Mouse (Mus musculus) monocyte, adult 59 days (primary cell): ENCODE measurements around the gene Sidt1. TPM values are rescaled to one million over a fixed set of nuclear protein-coding genes. Genes with fewer than 3 reads are reported as not detected.

Experiments
- total RNA-seq, 2 experiments: library from RNA; stranded (reverse); gene quantifications; one replicate each; pipeline ENCODE4 v1.2.4; 2023

Sidt1 gene
- 1 to 10 TPM in 1 of 2 experiments, under 1 TPM in 1; 0.37 to 1.5 TPM for total RNA-seq

DNA sequence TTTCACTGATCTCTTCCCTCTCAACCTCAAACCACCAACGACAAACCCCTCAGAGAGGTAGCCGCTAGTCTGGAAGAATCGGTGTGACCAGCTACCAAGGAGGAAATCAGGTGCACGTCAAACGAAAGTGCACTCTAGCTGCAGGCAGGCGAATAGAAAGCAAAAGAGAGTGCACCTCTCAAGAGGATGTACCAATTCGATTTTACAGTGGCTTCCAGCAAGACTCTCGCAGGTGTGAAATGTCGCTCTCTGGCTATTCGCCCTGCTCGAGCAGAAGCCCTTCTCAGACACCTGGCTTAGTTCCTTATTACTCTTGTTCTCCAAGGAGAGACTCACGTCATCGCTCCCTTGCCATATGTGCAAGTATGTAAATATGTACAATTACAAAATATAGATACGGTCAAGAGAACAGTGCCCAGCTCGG, at the start of gene Sidt1:
Sidt1 (minus strand) TSS at position 336 of the 424 bp plus-strand sequence.

DNA sequence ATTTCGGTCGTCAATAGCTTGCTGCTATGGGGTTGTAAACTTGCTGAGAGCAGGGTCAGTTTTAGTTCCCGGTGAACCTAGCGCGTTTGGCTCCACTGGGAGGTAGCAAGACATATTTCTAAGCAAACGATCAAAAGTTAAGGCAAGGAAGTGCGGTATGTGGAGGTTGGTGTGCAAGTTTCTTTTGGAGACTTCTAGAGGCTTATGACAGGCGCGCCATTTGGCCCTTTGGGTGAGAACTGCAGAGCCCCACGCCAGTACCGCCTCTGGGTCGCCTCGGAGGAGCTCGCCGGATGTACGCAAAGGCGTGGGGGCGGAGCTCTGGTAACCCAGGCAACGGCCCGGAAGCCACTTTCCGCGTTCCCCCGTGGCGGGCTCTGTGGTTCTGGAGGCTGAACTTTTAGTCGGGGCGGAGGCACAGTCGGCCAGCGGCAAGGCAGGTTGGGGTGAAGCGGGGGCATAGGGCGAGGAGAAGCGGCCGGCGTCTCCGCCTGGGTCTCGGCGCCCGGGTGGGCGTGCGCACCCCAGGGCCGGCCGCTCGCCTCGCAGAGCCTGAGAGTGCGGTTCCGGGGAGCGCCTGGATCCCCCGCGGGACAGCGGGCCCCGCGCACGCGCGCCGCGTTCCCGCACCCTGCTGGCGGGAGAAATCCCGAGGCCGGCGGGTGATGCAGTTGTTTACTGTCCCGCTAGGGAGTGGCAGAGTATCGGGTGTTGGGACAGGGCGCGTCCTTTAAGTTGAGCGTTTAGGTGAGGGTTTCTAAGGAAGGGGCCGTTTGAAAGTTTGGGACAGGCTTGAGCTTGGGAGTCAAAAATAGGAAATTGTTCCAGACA, 14.3 kb upstream of the Sidt1 start, which contains the start of gene Spice1:
Spice1 (plus strand) TSS at position 51 of the 831 bp plus-strand sequence.

Other genes starting within 250 kb of the Sidt1 start
- 10 to 100 TPM; 86.5 to 87.7 TPM for gene Atp6v1a, start 193.5 kb downstream of the Sidt1 start, total RNA-seq
- gene Naa50, start 193.4 kb downstream of the Sidt1 start, total RNA-seq: 10 to 100 TPM; 44.2 to 45.3 TPM
- 10 to 100 TPM; 34.6 to 35.1 TPM for gene Usf3, start 159.9 kb downstream of the Sidt1 start, total RNA-seq
- gene Spice1, start 13.9 kb upstream of the Sidt1 start, total RNA-seq: 10 to 100 TPM; 26.8 to 30.0 TPM
- not detected for gene Cfap44, start 61.6 kb upstream of the Sidt1 start, total RNA-seq
- gene Boc, start 225.7 kb upstream of the Sidt1 start, total RNA-seq: under 1 TPM; 0.42 to 0.52 TPM